Mouse (Mus musculus) G1E (cell line): ENCODE measurements at regions not wholly inside any gene's neighbourhood (a gene's known extent, or its start where the extent isn't known, plus 50 kb on each side); places are given as distances from the start of the nearest gene placed in this dataset.

Experiments used
- ATAC-seq: 2 replicates; pipeline ENCODE4 v1.8.0; 2016; ENCODE audit warnings: mild to moderate bottlenecking; ENCODE audit not compliant: insufficient number of reproducible peaks, poor library complexity, low FRiP score, severe bottlenecking; ENCODE audit errors: extremely low read depth
- DNase-seq: peaks from one replicate; pipeline ENCODE4 v3.0.0; 2012; ENCODE audit warnings: low spot score
- H3K27me3 ChIP-seq: 2 replicates; pipeline ENCODE4 v1.6.1; 2012; ENCODE audit warnings: mild to moderate bottlenecking, low read length, inconsistent platforms; ENCODE audit not compliant: insufficient read depth
- H3K36me3 ChIP-seq: replicated peaks from 2 replicates; pipeline ENCODE3; 2012; ENCODE audit warnings: mild to moderate bottlenecking, inconsistent platforms
- H3K4me1 ChIP-seq: 2 replicates; pipeline ENCODE4 v1.6.1; 2012; ENCODE audit warnings: low read depth, low read length, inconsistent platforms, mixed read lengths; ENCODE audit not compliant: insufficient read depth
- H3K4me3 ChIP-seq: 2 replicates; pipeline ENCODE4 v1.5.1; 2012; ENCODE audit warnings: low read depth, mild to moderate bottlenecking, inconsistent platforms, low read length, moderate library complexity, mixed read lengths
- H3K9me3 ChIP-seq: replicated peaks from 2 replicates; pipeline ENCODE4 v1.6.1; 2012; ENCODE audit warnings: inconsistent platforms
- CTCF ChIP-seq: IDR thresholded peaks from 2 replicates; pipeline ENCODE4 v1.5.1; 2012; ENCODE audit warnings: low read depth, low read length, inconsistent platforms, mixed read lengths
- GATA1 ChIP-seq: IDR thresholded peaks from 2 replicates; pipeline ENCODE4 v1.6.1; 2012; ENCODE audit warnings: borderline replicate concordance, low read length, inconsistent platforms, mixed read lengths
- GATA2 ChIP-seq: IDR thresholded peaks from 2 replicates; pipeline ENCODE4 v1.6.1; 2012; ENCODE audit warnings: low read depth, low read length, inconsistent platforms, borderline replicate concordance
- POLR2AphosphoS5 ChIP-seq: IDR thresholded peaks from 2 replicates; pipeline ENCODE4 v1.6.1; 2012; ENCODE audit warnings: low read depth, low read length, inconsistent platforms; ENCODE audit not compliant: insufficient replicate concordance
- TAL1 ChIP-seq: conservative IDR thresholded peaks from 2 replicates; pipeline ENCODE4 v1.6.1; 2012; ENCODE audit warnings: low read depth, low read length, inconsistent platforms, mixed read lengths

- H3K36me3 ChIP-seq = no peaks in the 10 kb centered on the region
- TF ChIP-seq GATA1 = no peak
- H3K27me3 ChIP-seq = no peaks in the 10 kb centered on the region
- H3K4me1 ChIP-seq = no peaks in the 10 kb centered on the region
- H3K4me3 ChIP-seq = no peak overlapping the region
- no peak for ATAC-seq
- DNase-seq = no peak
- H3K9me3 ChIP-seq = peaks cover 8% of the 10 kb centered on the region; the same call in 1 of the 2 replicates
Observed at GRCm38 (mm10) chr1:164652244-164652643, 144.2 kb upstream of the Dpt start.

- Histone ChIP-seq H3K27me3 (no peaks in the 10 kb centered on the region), H3K4me1 (no peaks in the 10 kb centered on the region), H3K36me3 (no peaks in the 10 kb centered on the region), H3K4me3 (no peak overlapping the region), H3K9me3 (peaks cover 6% of the 10 kb centered on the region)
- ATAC-seq = no peak
- DNase-seq = no peak
- TF ChIP-seq POLR2AphosphoS5 (no peak), CTCF (no peak), GATA2 (no peak), TAL1 (no peak), GATA1 (no peak)
Observed at GRCm38 (mm10) chr1:164637901-164638462, 158.5 kb upstream of the Dpt start.

- Histone ChIP-seq H3K4me3 (no peak overlapping the region), H3K36me3 (no peaks in the 10 kb centered on the region), H3K9me3 (peaks cover 10% of the 10 kb centered on the region), H3K27me3 (no peaks in the 10 kb centered on the region), H3K4me1 (no peaks in the 10 kb centered on the region)
- no peak for DNase-seq
- no peak for TF ChIP-seq GATA1
- no peak for TF ChIP-seq TAL1
- no peak for TF ChIP-seq POLR2AphosphoS5
- TF ChIP-seq GATA2 = no peak
- TF ChIP-seq CTCF = no peak
- no peak for ATAC-seq
Observed at GRCm38 (mm10) chr1:164631679-164632078, 164.8 kb upstream of the Dpt start.

- TF ChIP-seq GATA2 (no peak), GATA1 (no peak), CTCF (no peak)
- ATAC-seq = no peak
- no peaks in the 10 kb centered on the region for H3K27me3 ChIP-seq
- H3K9me3 ChIP-seq = peaks cover 13% of the 10 kb centered on the region
- H3K4me3 ChIP-seq = no peak overlapping the region
- no peaks in the 10 kb centered on the region for H3K4me1 ChIP-seq
- no peak for DNase-seq
- no peaks in the 10 kb centered on the region for H3K36me3 ChIP-seq
Observed at GRCm38 (mm10) chr1:164628840-164629239, 167.6 kb upstream of the Dpt start.

- TF ChIP-seq GATA2 (no peak), POLR2AphosphoS5 (no peak), CTCF (no peak), GATA1 (no peak), TAL1 (no peak)
- DNase-seq (no peak), ATAC-seq (no peak)
- Histone ChIP-seq H3K36me3 (no peaks in the 10 kb centered on the region), H3K27me3 (no peaks in the 10 kb centered on the region), H3K4me3 (no peak overlapping the region), H3K4me1 (no peaks in the 10 kb centered on the region), H3K9me3 (peaks cover 6% of the 10 kb centered on the region; the same call in 1 of the 2 replicates)
Observed at GRCm38 (mm10) chr1:164622946-164623345, 164.8 kb upstream of the Atp1b1 start.

GRCm38 (mm10) chr1:164622417-164622816 is 164.3 kb upstream of the Atp1b1 start:
- DNase-seq = no peak
- no peak for ATAC-seq

GRCm38 (mm10) chr1:164620129-164620528 is 162.0 kb upstream of the Atp1b1 start:
- DNase-seq = no peak
- H3K36me3 ChIP-seq = no peaks in the 10 kb centered on the region

More at GRCm38 (mm10) chr1:164622417-164622816, 164.3 kb upstream of the Atp1b1 start:
- no peaks in the 10 kb centered on the region for H3K36me3 ChIP-seq
- TF ChIP-seq GATA2 (no peak), GATA1 (no peak), CTCF (no peak), TAL1 (no peak), POLR2AphosphoS5 (no peak)
- no peak overlapping the region for H3K4me3 ChIP-seq
- no peaks in the 10 kb centered on the region for H3K27me3 ChIP-seq
- H3K9me3 ChIP-seq = peaks cover 6% of the 10 kb centered on the region; the same call in 1 of the 2 replicates
- no peaks in the 10 kb centered on the region for H3K4me1 ChIP-seq

More at GRCm38 (mm10) chr1:164620129-164620528, 162.0 kb upstream of the Atp1b1 start:
- peaks cover 4% of the 10 kb centered on the region; the same call in 1 of the 2 replicates for H3K9me3 ChIP-seq
- no peaks in the 10 kb centered on the region for H3K4me1 ChIP-seq
- no peaks in the 10 kb centered on the region for H3K27me3 ChIP-seq
- H3K4me3 ChIP-seq = no peak overlapping the region
- TF ChIP-seq GATA2 = no peak
- no peak for ATAC-seq
